Mouse (Mus musculus) cerebellum, adult 11 months (tissue): ENCODE data around the gene Snx29.

ENCODE experiments used
- DNase-seq: peaks from one replicate; pipeline ENCODE4 v3.0.0; 2022

Gene Snx29

DNA sequence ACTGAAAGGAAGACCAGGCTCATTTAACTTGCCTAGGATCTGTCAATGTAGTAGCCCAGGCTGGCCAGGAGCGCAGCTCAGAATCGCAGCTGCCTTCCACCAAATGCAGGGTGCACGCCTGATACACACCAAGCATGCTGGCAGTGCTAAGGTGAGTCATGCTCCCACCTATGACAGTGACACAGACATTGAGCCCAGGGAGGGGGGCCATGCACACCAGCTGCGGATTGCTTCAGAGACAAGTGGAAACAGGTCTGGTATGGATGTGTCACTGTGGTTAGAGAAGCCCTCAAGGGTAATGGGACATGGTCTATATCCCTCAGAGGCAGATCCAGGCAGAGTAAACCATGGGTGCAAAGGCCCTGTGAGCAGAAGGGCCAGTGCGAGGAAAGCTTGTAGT lies 425.2 kb downstream of the Snx29 start:
- DNase-seq, result no peak

- no peak for DNase-seq
These were observed 426.4 kb downstream of the Snx29 start for GRCm38 (mm10) chr16:11749111-11749510.

DNA sequence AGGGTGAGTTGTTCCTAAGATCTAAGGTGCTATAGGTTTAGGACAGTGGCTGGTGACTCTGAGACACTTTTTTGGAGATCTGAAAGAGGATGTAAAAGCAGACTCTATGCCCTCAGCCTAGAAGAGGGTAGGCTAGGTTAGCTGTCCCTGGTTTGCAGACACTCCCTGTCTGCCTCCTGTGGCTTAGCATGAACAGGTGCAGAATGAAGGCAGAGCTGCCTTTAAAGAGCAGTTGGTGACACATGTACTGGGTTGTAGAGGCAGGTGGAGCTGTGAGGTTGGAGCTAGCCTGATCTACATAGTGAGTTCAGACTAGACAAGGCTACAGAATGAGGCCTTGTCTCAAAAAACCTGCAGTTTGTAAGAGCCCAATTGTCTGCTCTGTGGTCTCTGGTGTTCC lies 427.9 kb downstream of the Snx29 start:
- DNase-seq, result no peak

- DNase-seq, result no peak
These were observed 429.8 kb downstream of the Snx29 start for GRCm38 (mm10) chr16:11752557-11752956.

GRCm38 (mm10) chr16:11753466-11753865 lies 430.8 kb downstream of the Snx29 start:
- no peak for DNase-seq

GRCm38 (mm10) chr16:11754136-11754535 lies 431.4 kb downstream of the Snx29 start:
- DNase-seq, result no peak

DNA sequence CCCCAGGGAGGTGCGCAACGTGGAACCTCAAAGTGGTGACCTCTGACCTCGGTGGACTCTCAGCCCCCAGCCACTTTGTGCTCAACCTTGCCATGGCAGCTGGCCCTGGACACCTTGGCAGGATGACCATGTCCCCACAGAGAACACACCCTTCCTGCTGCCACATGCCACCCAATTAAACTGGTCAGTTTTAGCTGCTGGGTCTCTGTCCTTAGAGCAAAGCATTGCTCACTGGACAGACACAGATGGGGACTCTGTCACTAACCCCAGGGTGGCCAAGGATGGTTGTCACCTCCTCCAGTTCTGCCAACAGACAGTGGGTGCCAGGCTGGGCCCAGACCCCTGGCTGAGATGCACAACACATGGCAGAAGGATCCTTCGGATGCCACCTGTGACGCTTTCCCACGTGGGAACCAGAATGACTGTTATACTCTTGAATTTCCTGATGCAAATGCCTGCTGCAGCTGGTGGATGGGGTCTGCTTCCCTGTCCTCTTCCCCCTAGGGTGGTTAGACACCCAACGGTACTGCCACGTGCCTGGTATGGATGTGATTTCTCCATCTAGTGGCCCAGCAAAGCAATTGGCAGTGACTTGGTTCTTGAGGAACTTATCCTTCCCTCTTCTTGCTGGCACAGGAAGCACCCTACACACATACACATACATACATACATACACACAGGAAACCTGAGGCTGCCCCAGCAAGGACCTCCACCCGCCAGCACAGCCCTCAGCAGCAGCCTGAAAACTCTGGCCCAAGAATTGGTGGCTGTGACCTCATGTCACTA lies 432.8 kb downstream of the Snx29 start:
- DNase-seq, result no peak

GRCm38 (mm10) chr16:11756598-11757245 lies 434.0 kb downstream of the Snx29 start:
- DNase-seq, result no peak

- DNase-seq, result no peak
These were observed 434.8 kb downstream of the Snx29 start for GRCm38 (mm10) chr16:11757471-11757870.

GRCm38 (mm10) chr16:11757951-11758350 lies 435.2 kb downstream of the Snx29 start:
- DNase-seq, result no peak

DNA sequence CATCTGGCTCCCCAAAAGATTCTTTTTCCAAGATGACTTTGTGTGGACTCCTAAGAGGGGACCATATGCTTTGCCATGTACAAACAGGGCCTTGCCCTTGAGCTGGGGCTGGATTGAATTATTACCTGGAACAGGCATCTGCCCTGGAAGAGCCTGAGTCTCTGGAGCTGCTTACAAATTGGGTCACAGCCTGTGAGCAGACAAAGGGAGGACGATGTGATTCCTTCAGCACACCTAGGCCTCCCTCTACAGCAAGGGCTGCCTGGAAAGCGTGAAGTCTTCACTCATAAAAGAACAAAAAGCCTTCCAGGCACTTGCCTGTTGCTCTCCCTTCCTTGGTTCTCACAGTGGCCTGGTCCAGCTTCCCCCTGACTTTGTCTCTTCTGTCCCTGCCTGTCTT lies 449.6 kb downstream of the Snx29 start:
- no peak for DNase-seq

DNA sequence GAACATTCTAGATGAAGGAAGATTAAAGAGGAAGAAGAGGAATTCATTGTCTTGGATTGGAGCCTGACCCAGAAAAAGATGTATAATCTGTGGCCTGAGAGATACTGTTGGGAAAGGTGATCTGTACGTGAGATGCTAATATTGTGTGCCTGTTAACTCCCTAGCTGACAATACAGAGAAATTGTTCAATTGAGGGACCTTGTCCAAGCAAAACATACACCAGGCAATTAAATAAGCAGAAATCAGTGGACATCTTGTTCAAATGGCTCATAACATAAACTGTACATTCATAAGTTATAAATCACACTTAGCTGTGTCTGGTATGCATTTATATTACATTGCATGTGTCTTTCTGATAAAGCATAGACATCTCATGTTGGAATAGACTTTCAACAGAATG lies 451.6 kb downstream of the Snx29 start:
- DNase-seq, result no peak

DNA sequence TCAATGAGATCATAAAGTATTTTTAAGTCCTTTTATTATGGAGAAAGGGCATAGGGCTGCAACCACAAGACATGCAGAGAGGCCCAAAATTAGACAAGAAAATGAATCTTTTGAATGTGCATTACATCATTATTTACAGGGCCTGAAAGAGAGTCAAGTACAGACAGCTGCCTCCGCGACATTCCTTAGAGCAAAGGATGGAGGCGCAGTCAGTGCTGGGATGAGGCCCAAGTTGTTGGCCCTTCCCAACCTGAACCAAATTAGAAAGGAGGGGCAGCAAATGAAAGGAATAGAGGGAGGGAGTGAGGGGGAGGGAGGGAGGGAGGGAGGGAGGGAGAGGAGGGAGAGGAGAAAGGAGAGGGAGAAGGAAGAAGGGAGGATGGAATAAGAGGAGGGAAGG lies 453.8 kb downstream of the Snx29 start:
- DNase-seq, result no peak

DNA sequence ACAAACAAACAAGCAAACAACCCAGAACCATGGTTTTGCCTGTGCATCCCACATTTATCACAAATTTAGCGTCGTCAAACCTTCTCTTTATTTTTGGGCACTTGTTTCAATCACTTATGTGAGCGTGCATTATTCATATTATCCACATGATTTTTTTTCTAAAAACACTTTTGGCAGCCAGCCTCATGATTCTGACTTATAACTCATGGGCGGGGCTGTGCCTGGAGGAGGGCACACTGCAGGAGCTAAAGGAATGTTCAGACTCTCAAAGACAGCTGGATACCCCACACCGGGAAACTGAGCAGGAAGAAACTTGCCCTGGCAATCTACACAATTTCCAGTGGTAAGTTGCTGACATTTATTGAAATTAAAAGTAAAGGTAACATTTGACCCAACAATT lies 455.5 kb downstream of the Snx29 start:
- no peak for DNase-seq

DNA sequence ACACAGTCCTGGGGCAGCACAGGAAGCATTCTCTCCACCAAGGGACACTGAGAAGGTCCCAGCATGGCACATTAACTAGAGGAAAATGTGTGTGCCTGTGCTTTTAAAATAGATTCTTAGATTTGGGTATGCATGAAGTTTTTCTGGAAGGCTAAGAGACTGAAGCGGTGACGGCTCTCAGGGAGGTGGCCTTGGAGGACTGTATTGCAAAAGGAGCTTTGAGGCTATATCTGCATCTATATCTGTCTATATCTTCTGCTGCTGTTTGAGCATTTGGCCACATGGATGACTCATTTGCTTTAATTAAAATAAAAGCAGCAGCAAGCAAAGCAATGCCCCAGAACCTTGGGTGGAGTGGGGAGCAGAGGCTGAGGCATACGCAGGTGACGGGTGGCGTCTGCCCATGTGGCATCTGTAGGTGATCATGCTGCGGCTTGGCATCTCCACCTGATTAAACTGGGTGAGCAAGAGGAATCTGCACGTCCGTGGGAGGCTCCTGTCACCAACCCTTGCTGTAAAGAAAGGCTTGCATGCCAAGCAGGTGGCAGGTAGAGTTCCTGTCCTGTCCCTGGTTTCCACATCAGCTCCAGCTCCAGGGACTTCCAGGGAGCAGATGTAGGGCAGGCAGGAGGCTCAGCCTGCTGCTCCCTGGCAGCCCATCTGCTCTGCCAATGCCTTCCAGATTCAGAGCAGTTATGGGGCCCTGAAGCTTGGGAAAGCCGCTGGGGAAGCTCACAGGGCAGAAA lies 456.2 kb downstream of the Snx29 start:
- DNase-seq, result peak; percentile 68

- DNase-seq, result no peak
These were observed 459.4 kb downstream of the Snx29 start for GRCm38 (mm10) chr16:11782082-11782481.

- DNase-seq, result no peak
These were observed 460.6 kb downstream of the Snx29 start for GRCm38 (mm10) chr16:11783337-11783736.

DNA sequence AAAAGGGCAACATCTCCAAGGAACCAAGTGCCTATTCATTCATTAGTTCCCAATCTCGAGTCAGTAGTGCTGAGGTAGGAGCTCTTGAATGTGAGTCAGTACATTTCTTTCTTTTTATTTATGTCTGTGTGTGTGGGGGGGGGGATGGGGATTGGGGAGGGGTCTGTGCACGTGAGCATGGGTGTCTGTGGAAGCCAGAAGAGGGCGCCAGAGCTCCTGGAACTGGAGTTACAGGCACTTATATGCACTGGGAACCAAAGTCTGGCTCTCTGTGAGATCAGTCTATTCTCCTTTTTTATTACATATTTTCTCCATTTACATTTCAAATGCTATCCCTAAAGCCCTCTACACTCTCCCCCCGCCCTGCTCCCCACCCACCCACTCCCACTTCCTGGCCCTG lies 461.6 kb downstream of the Snx29 start:
- DNase-seq, result no peak

- DNase-seq, result no peak
These were observed 463.1 kb downstream of the Snx29 start for GRCm38 (mm10) chr16:11785806-11786205.

- no peak for DNase-seq
These were observed 467.8 kb downstream of the Snx29 start for GRCm38 (mm10) chr16:11790476-11790875.

DNA sequence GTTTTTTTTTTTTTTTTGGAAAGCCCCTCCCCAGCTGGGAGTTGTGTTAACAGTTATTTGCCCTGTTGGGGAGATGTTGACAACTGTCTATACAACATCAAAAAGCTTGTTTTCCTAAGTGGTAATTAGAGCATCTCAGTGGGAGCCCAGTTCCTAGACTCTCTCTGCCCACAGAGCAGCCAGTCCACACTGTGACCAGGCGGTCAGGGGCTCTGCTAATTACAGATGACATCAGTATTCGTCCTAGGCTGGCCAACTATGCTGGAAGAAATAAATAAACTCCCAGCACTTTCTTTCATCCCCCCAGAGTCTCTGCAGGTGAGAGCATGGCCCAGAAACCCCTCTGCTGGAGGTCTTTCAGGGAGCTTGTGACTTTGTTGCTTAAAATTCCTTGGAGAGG lies 470.7 kb downstream of the Snx29 start:
- no peak for DNase-seq

DNA sequence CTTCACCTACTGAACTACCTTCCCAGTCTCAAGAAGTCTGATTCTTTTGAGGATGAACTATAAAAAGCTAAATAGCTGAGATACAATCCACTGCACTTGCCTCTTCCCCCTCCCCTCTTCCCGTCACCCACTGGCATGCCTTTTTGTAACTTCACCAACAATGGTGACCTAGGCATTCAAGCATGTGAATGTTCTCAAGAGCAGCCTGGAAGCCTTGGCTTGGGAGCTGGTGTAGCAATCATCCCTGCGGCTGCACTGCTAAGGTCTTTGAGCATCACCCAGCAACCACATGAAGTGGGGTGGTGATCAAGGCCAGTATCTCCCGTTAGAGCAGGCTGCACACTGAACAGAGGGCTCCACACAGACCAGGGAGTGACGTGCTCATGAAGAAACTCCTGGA lies 471.9 kb downstream of the Snx29 start:
- DNase-seq, result no peak

GRCm38 (mm10) chr16:11795758-11796460 lies 473.2 kb downstream of the Snx29 start:
- DNase-seq, result no peak
